Mouse (Mus musculus): Measurements from ENCODE around the gene Reep1.

Reep1 gene

DNA sequence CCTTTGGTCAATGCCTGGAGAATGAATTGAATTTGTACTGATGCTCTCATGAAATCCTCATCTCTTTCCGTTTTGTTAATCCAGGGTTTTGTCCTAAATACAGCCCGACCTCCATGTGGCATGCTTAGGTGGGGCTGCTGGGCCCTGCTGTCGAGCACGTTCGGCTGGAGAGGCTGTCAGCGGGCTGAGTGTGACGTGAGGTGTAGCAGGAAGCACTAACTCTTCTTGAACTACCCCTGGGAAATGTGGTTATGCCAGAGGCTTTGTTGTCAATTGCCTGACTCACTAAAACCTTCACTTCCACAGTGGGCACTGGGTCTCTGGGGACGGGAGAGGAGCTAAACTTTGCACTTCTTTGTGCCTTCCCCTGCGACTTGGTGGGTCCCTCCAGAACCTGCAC lies 81.0 kb downstream of the Reep1 start:
- Histone ChIP-seq H3K36me3 (ENCODE audit: control insufficient read depth, insufficient read depth, low read length, poor library complexity, severe bottlenecking) (no peaks in the 10 kb centered on the region), H3K27me3 (ENCODE audit: control insufficient read depth, insufficient read depth, low read length, poor library complexity, severe bottlenecking) (no peaks in the 10 kb centered on the region)
- peak; percentile 45 for DNase-seq (ENCODE audit: low read depth, low spot score)

DNA sequence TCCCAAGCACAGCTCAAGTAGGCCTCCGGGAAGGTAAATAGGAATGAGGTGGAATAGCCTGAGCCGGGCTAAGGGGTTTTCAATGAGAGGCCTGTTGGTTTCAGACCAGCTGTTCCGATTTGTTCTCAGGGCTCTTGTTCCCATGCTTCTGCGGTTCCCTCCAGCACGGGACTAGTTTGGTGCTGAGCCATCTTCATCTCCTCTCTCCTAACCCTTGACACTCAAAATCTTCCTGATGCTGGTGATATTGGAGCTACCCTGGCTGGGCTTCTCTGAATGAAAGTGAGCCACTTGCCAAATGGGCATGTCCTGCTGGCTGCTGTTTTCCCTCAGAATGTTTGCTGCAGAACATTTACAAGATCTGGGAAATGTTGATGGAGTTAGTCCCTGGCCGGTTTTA lies 84.4 kb downstream of the Reep1 start:
- no peaks in the 10 kb centered on the region for H3K36me3 ChIP-seq (ENCODE audit: control insufficient read depth, insufficient read depth, low read length, poor library complexity, severe bottlenecking)
- no peaks in the 10 kb centered on the region for H3K27me3 ChIP-seq (ENCODE audit: control insufficient read depth, insufficient read depth, low read length, poor library complexity, severe bottlenecking)
- DNase-seq (ENCODE audit: low read depth, low spot score): no peak

- H3K36me3 ChIP-seq (ENCODE audit: control insufficient read depth, insufficient read depth, low read length, poor library complexity, severe bottlenecking): no peaks in the 10 kb centered on the region
- DNase-seq (ENCODE audit: low read depth, low spot score): no peak
- no peaks in the 10 kb centered on the region; the same call in 1 of the 2 replicates for H3K27me3 ChIP-seq (ENCODE audit: control insufficient read depth, insufficient read depth, low read length, poor library complexity, severe bottlenecking)
Measured at GRCm38 (mm10) chr6:71799391-71799790, 92.0 kb downstream of the Reep1 start.

DNA sequence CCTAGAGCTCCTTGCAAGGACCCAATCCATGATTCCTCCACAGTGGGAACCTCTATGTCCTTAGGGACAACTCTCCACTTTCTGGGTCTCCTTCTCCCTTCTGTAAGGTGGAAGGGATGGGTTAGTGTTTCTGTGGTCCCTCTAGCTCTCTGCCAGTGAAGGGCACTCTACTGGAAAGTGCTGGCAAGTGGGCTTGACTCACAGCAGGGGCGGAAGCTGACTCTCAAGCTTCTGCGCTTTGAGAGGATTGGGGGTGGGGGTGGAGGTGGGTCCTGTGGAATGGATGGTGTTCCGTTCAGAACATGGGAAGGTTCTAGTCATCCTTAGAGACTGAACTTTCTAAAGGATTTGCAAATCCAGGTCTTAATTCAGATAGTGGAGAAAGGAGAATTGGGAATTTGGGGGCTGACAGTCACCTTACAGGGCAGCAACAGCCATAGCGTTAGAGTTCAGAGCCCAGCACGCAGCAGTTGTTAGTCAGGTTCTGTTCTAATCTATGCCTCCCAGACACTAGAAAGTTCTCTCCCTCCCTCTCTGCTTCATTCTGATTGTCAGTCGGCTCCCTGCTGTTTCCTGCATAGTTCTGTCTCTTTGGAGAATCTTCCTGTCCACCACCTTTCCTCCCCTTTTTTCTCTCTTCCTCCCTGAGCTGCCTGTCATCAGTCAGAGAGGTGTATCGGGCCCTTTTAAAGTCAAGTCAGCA lies 93.8 kb downstream of the Reep1 start:
- no peaks in the 10 kb centered on the region for H3K36me3 ChIP-seq (ENCODE audit: control insufficient read depth, insufficient read depth, low read length, poor library complexity, severe bottlenecking)
- no peaks in the 10 kb centered on the region; the same call in 1 of the 2 replicates for H3K27me3 ChIP-seq (ENCODE audit: control insufficient read depth, insufficient read depth, low read length, poor library complexity, severe bottlenecking)
- DNase-seq (ENCODE audit: low read depth, low spot score): no peak

DNA sequence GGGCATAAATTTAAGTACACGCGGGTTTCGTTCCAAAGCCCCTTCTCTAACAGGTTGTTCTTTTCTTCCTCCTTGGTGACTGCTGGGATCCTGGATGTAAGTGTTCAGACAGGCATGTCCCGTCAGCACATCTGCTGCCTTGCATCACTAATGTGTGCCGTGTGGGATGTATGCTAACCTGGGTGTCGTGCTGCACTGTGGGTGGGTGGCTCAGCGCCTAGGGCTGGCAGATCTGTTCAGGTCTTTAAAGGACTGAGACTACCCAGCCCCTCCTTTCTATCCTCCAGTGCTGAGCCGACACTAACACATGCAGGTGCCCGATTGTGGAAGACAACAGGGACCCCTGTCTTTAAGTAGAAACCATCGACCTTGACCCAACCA lies 94.3 kb downstream of the Reep1 start:
- Histone ChIP-seq H3K27me3 (ENCODE audit: control insufficient read depth, insufficient read depth, low read length, poor library complexity, severe bottlenecking) (no peaks in the 10 kb centered on the region; the same call in 1 of the 2 replicates), H3K36me3 (ENCODE audit: control insufficient read depth, insufficient read depth, low read length, poor library complexity, severe bottlenecking) (no peaks in the 10 kb centered on the region)
- DNase-seq (ENCODE audit: low read depth, low spot score): no peak

DNA sequence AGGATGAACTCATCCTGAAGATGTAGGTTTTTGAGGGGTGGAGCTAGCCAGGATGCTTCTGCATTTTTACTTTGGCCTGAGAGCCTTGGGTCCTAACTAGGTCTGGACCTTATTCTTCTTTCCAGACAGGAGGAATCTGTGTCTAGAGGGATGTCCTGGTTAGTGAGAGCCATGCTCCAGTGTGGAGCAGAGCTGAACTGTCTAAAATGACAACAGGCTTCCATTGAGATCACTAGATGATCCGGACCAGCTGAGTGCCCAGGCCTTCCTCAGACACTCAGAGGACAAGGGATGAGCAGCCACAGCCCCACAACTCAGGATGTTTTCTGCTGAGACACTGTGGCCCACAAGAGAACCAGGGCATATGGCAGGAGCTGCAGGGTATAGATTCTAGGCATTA lies 96.2 kb downstream of the Reep1 start:
- no peaks in the 10 kb centered on the region; the same call in 1 of the 2 replicates for H3K27me3 ChIP-seq (ENCODE audit: control insufficient read depth, insufficient read depth, low read length, poor library complexity, severe bottlenecking)
- no peak for DNase-seq (ENCODE audit: low read depth, low spot score)
- no peaks in the 10 kb centered on the region for H3K36me3 ChIP-seq (ENCODE audit: control insufficient read depth, insufficient read depth, low read length, poor library complexity, severe bottlenecking)

GRCm38 (mm10) chr6:71804061-71804829 lies 96.9 kb downstream of the Reep1 start:
- peak; percentile 82 for DNase-seq (ENCODE audit: low read depth, low spot score)
- Histone ChIP-seq H3K36me3 (ENCODE audit: control insufficient read depth, insufficient read depth, low read length, poor library complexity, severe bottlenecking) (no peaks in the 10 kb centered on the region), H3K27me3 (ENCODE audit: control insufficient read depth, insufficient read depth, low read length, poor library complexity, severe bottlenecking) (no peaks in the 10 kb centered on the region; the same call in 1 of the 2 replicates)

GRCm38 (mm10) chr6:71806713-71807112 lies 99.4 kb downstream of the Reep1 start:
- no peaks in the 10 kb centered on the region for H3K27me3 ChIP-seq (ENCODE audit: control insufficient read depth, insufficient read depth, low read length, poor library complexity, severe bottlenecking)
- DNase-seq (ENCODE audit: low read depth, low spot score): no peak
- H3K36me3 ChIP-seq (ENCODE audit: control insufficient read depth, insufficient read depth, low read length, poor library complexity, severe bottlenecking): no peaks in the 10 kb centered on the region

GRCm38 (mm10) chr6:71809890-71810289 lies 102.5 kb downstream of the Reep1 start:
- no peak for DNase-seq (ENCODE audit: low read depth, low spot score)
- H3K27me3 ChIP-seq (ENCODE audit: control insufficient read depth, insufficient read depth, low read length, poor library complexity, severe bottlenecking): no peaks in the 10 kb centered on the region

DNA sequence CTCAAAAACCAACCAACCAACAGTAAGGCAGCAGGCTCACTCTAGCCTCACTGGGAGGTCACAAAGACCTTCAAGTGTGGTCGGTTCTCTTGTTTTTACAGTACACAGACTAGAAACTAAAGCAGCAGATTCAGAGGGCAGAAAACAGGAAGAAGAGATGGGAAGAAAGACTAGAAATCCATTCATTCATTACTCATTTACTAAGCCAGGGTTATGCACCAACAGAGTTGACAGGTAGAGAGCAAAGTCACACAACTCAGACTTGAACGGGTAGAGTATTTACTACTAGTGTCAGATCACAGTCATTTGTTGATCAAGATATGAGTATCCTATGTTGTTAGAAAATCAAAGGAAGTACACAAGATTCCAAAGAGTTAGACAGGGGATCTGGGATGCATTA lies 105.5 kb downstream of the Reep1 start:
- no peak for DNase-seq (ENCODE audit: low read depth, low spot score)
- Histone ChIP-seq H3K27me3 (ENCODE audit: control insufficient read depth, insufficient read depth, low read length, poor library complexity, severe bottlenecking) (no peaks in the 10 kb centered on the region), H3K36me3 (ENCODE audit: control insufficient read depth, insufficient read depth, low read length, poor library complexity, severe bottlenecking) (peaks cover 10% of the 10 kb centered on the region)

More at GRCm38 (mm10) chr6:71809890-71810289, 102.5 kb downstream of the Reep1 start:
- no peaks in the 10 kb centered on the region for H3K36me3 ChIP-seq (ENCODE audit: control insufficient read depth, insufficient read depth, low read length, poor library complexity, severe bottlenecking)

DNA sequence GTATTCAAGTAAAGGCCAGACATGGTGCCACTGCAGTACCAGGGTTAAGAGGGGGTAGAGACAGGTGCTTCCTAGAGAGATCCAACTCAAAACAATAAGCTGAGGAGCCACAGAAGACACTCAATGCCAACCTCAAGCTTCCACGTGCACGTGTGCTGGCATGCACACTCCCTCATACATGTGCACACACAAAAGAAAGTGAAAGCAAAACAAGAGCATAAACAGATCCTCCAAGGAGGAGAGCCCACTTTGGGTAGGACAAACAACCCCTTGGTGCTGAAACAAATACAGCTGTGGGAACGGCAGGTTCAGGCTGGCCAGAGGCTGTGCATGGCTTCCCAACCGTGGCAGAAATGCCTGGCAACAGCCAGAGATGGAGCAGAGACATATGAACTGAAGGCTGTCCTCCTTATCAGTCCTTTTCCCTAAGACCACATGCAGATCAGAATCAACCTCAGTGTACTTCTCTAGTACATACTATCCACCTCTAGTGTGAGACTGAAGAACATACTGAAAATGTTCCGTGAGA lies 112.5 kb downstream of the Reep1 start:
- Histone ChIP-seq H3K27me3 (ENCODE audit: control insufficient read depth, insufficient read depth, low read length, poor library complexity, severe bottlenecking) (no peaks in the 10 kb centered on the region), H3K36me3 (ENCODE audit: control insufficient read depth, insufficient read depth, low read length, poor library complexity, severe bottlenecking) (peaks cover 10% of the 10 kb centered on the region)
- no peak for DNase-seq (ENCODE audit: low read depth, low spot score)

GRCm38 (mm10) chr6:71823085-71823484 lies 115.7 kb downstream of the Reep1 start:
- Histone ChIP-seq H3K36me3 (ENCODE audit: control insufficient read depth, insufficient read depth, low read length, poor library complexity, severe bottlenecking) (no peaks in the 10 kb centered on the region), H3K27me3 (ENCODE audit: control insufficient read depth, insufficient read depth, low read length, poor library complexity, severe bottlenecking) (no peaks in the 10 kb centered on the region; the same call in 1 of the 2 replicates)
- no peak for DNase-seq (ENCODE audit: low read depth, low spot score)

DNA sequence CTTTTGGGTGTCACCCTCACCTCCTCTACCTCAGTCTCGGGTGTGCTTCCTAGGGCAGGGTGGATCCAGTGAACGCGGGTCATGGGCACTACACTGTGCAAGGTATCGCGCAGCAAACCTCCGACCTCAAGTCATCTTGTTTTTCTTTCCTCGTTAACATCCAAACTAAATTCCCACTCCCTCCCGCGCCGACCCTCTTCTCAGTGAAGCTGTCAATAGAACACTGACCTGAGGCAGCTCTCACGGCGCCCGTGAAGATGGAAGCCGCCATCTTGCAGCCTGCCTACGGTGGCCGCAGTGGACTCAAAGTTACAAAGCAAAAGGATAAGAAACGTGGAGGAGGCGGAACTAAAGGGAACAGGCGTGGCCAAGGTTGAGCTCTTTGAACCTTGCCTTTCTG lies 116.1 kb downstream of the Reep1 start:
- peak; percentile 90 for DNase-seq (ENCODE audit: low read depth, low spot score)
- H3K27me3 ChIP-seq (ENCODE audit: control insufficient read depth, insufficient read depth, low read length, poor library complexity, severe bottlenecking): no peaks in the 10 kb centered on the region; the same call in 1 of the 2 replicates

DNA sequence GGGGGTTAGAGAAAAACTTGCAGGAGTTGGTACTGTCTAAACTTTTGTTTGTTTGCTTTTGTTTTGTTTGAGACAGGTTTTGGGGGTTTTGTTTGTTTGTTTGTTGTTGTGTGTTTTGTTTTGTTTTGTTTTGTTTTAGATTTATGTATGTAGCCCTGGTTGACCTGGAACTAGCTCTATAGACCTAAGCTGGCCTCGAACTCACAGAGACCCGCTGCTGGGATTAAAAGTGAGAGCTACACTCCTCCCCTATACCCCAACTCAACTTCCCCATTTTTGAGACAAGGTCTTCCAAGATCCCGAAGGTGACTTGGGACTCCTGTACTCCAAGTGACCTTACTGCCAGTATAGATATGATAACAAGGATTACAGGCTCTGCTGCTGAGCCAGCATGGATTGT lies 116.6 kb downstream of the Reep1 start:
- no peaks in the 10 kb centered on the region; the same call in 1 of the 2 replicates for H3K27me3 ChIP-seq (ENCODE audit: control insufficient read depth, insufficient read depth, low read length, poor library complexity, severe bottlenecking)
- no peak for DNase-seq (ENCODE audit: low read depth, low spot score)
- H3K36me3 ChIP-seq (ENCODE audit: control insufficient read depth, insufficient read depth, low read length, poor library complexity, severe bottlenecking): no peaks in the 10 kb centered on the region

More for the DNA sequence above, 116.1 kb downstream of the Reep1 start:
- no peaks in the 10 kb centered on the region for H3K36me3 ChIP-seq (ENCODE audit: control insufficient read depth, insufficient read depth, low read length, poor library complexity, severe bottlenecking)

- H3K27me3 ChIP-seq (ENCODE audit: control insufficient read depth, insufficient read depth, low read length, poor library complexity, severe bottlenecking): no peaks in the 10 kb centered on the region; the same call in 1 of the 2 replicates
- H3K36me3 ChIP-seq (ENCODE audit: control insufficient read depth, insufficient read depth, low read length, poor library complexity, severe bottlenecking): no peaks in the 10 kb centered on the region
- DNase-seq (ENCODE audit: low read depth, low spot score): no peak
Measured at GRCm38 (mm10) chr6:71826869-71827268, 119.5 kb downstream of the Reep1 start, which contains the start of gene Mrpl35. Gene Mrpl35, minus strand, starts transcription at chr6:71826969.

All from splenic B cell, adult 2 months (primary cell).